Mouse (Mus musculus) kidney, adult 2 months (tissue): ENCODE data around the gene 7530416G11Rik. TPM values are rescaled to one million over a fixed set of nuclear protein-coding genes. Genes with fewer than 3 reads are reported as not detected.

Source experiments
- DNase-seq: peaks from one replicate; pipeline ENCODE4 v3.0.0; 2021
- H3K27ac ChIP-seq: fragments of 200-500 bp; 2 replicates; pipeline ENCODE4 v1.5.1; 2012; ENCODE audit warnings: low read depth, low read length, control low read depth, inconsistent platforms; ENCODE audit not compliant: insufficient read depth
- H3K27me3 ChIP-seq: fragments of 200-500 bp; replicated peaks from 2 replicates; pipeline ENCODE4 v1.6.1; 2012; ENCODE audit warnings: mild to moderate bottlenecking, moderate library complexity, low read length, inconsistent platforms; ENCODE audit not compliant: control insufficient read depth, insufficient read depth
- H3K36me3 ChIP-seq: fragments of 200-500 bp; 2 replicates; pipeline ENCODE4 v1.6.1; 2012; ENCODE audit warnings: mild to moderate bottlenecking, moderate library complexity, low read length, inconsistent platforms; ENCODE audit not compliant: control insufficient read depth, insufficient read depth
- H3K4me1 ChIP-seq: fragments of 200-500 bp; 2 replicates; pipeline ENCODE4 v1.6.1; 2011; ENCODE audit warnings: low read length; ENCODE audit not compliant: control insufficient read depth, insufficient read depth
- H3K4me3 ChIP-seq: fragments of 200-500 bp; 2 replicates; pipeline ENCODE4 v1.5.1; 2011; ENCODE audit warnings: mild to moderate bottlenecking, low read depth, low read length, control low read depth; ENCODE audit not compliant: insufficient read depth
- CTCF ChIP-seq: fragments of 200-500 bp; conservative IDR thresholded peaks from 2 replicates; pipeline ENCODE4 v1.5.1; 2011; ENCODE audit warnings: low read depth, mild to moderate bottlenecking, control low read depth, low read length, moderate library complexity, mixed read lengths; ENCODE audit not compliant: insufficient read depth, insufficient read length
- POLR2A ChIP-seq: fragments of 200-500 bp; IDR thresholded peaks from one replicate; pipeline ENCODE4 v1.6.1; 2011; ENCODE audit warnings: low read depth, low read length, control low read depth
- WGBS: fragments of 180-500 bp; shearing (Covaris S2); methylation state at CpG from one replicate; pipeline ENCODE4 v1.1.7; 2018; 5-methylcytosine and 5-hydroxymethylcytosine counted together
- polyA plus RNA-seq: library from polyadenylated mRNA; depleted of rRNA; stranded (reverse); fragments of >200 nt; gene quantifications from 2 replicates; pipeline ENCODE4 v1.2.3, GENCODE M21; 2012

7530416G11Rik gene
- polyA plus RNA-seq, 1 experiment, result not detected

- Histone ChIP-seq H3K4me1 (no peaks in the 10 kb centered on the region), H3K27me3 (no peaks in the 10 kb centered on the region), H3K27ac (no peak overlapping the region), H3K4me3 (no peak overlapping the region), H3K36me3 (no peaks in the 10 kb centered on the region)
- 58% methylated on average over 5 of the region's 5 CpGs for WGBS
- DNase-seq, result no peak
- TF ChIP-seq CTCF, result no peak
These were observed 23.1 kb downstream of the 7530416G11Rik start for GRCm38 (mm10) chr15:85479919-85480318.

GRCm38 (mm10) chr15:85479365-85479764 is 23.7 kb downstream of the 7530416G11Rik start:
- WGBS, result 87% methylated on average over 12 of the region's 12 CpGs
- H3K4me1 ChIP-seq, result no peaks in the 10 kb centered on the region
- H3K27ac ChIP-seq, result no peak overlapping the region
- H3K4me3 ChIP-seq, result no peak overlapping the region
- H3K27me3 ChIP-seq, result no peaks in the 10 kb centered on the region
- no peak for TF ChIP-seq CTCF
- TF ChIP-seq POLR2A, result no peak
- no peak for DNase-seq
- no peaks in the 10 kb centered on the region for H3K36me3 ChIP-seq

- Histone ChIP-seq H3K27ac (no peak overlapping the region), H3K36me3 (no peaks in the 10 kb centered on the region), H3K4me3 (no peak overlapping the region), H3K4me1 (no peaks in the 10 kb centered on the region), H3K27me3 (no peaks in the 10 kb centered on the region)
- peak; percentile 71 for DNase-seq
- WGBS, result 4% methylated on average over 1 of the region's 1 CpGs
- no peak for TF ChIP-seq POLR2A
- peak; percentile 84 for TF ChIP-seq CTCF
These were observed 25.4 kb downstream of the 7530416G11Rik start for GRCm38 (mm10) chr15:85477584-85477983.

- Histone ChIP-seq H3K27me3 (no peaks in the 10 kb centered on the region), H3K4me3 (no peak overlapping the region), H3K4me1 (peaks cover 4% of the 10 kb centered on the region; the same call in 1 of the 2 replicates), H3K27ac (no peak overlapping the region), H3K36me3 (no peaks in the 10 kb centered on the region)
- no peak for TF ChIP-seq CTCF
- no peak for TF ChIP-seq POLR2A
- 54% methylated on average over 3 of the region's 3 CpGs for WGBS
- DNase-seq, result no peak
These were observed 28.3 kb downstream of the 7530416G11Rik start for GRCm38 (mm10) chr15:85474697-85475096.

GRCm38 (mm10) chr15:85469401-85469800 is 33.6 kb downstream of the 7530416G11Rik start:
- no peaks in the 10 kb centered on the region for H3K27me3 ChIP-seq
- peak; percentile 83 for DNase-seq
- H3K4me3 ChIP-seq, result no peak overlapping the region
- H3K27ac ChIP-seq, result peak overlapping the region; percentile 58
- no peaks in the 10 kb centered on the region; the same call in 1 of the 2 replicates for H3K36me3 ChIP-seq
- peaks cover 15% of the 10 kb centered on the region for H3K4me1 ChIP-seq
- no peak for TF ChIP-seq CTCF
- TF ChIP-seq POLR2A, result no peak
- 44% methylated on average over 6 of the region's 6 CpGs for WGBS

- Histone ChIP-seq H3K36me3 (peaks cover 1% of the 10 kb centered on the region), H3K27ac (no peak overlapping the region), H3K27me3 (no peaks in the 10 kb centered on the region), H3K4me3 (no peak overlapping the region), H3K4me1 (peaks cover 15% of the 10 kb centered on the region)
- TF ChIP-seq POLR2A (no peak), CTCF (no peak)
- 91% methylated on average over 5 of the region's 5 CpGs for WGBS
- DNase-seq, result no peak
These were observed 36.5 kb downstream of the 7530416G11Rik start for GRCm38 (mm10) chr15:85466456-85467067.

- Histone ChIP-seq H3K4me1 (peaks cover 14% of the 10 kb centered on the region), H3K27me3 (no peaks in the 10 kb centered on the region), H3K4me3 (no peak overlapping the region), H3K36me3 (peaks cover 1% of the 10 kb centered on the region), H3K27ac (no peak overlapping the region)
- TF ChIP-seq CTCF, result no peak
- TF ChIP-seq POLR2A, result no peak
- no peak for DNase-seq
- 66% methylated on average over 10 of the region's 10 CpGs for WGBS
These were observed 38.0 kb downstream of the 7530416G11Rik start for GRCm38 (mm10) chr15:85464823-85465565.
